Mouse (Mus musculus) liver, embryonic 12.5 days (tissue): ENCODE measurements around the gene Tgif2. TPM values are rescaled to one million over a fixed set of nuclear protein-coding genes. Genes with fewer than 3 reads are reported as not detected.
"Not testable (repeated sequence)": the region's sequence is repeated elsewhere in the genome, so short reads cannot be mapped to it uniquely, and the experiment has no call there.

Experiments used
- ATAC-seq: fragments of 200-750 bp; cut with Nextera tagmentation; 2 replicates; pipeline ENCODE4 v1.8.0; 2017; ENCODE audit warnings: moderate number of reproducible peaks, mild to moderate bottlenecking, moderate library complexity
- H3K27ac ChIP-seq: fragments of 300-500 bp; sonication (generic); 2 replicates; pipeline ENCODE4 v1.5.1; 2016; ENCODE audit warnings: mild to moderate bottlenecking
- H3K27me3 ChIP-seq: fragments of 300-500 bp; sonication (generic); replicated peaks from 2 replicates; pipeline ENCODE4 v1.6.1; 2016; ENCODE audit warnings: mild to moderate bottlenecking, moderate library complexity
- H3K36me3 ChIP-seq: fragments of 300-500 bp; sonication (generic); 2 replicates; pipeline ENCODE4 v1.6.1; 2016; ENCODE audit warnings: mild to moderate bottlenecking, moderate library complexity
- H3K4me1 ChIP-seq: fragments of 300-500 bp; sonication (generic); 2 replicates; pipeline ENCODE4 v1.6.1; 2016
- H3K4me2 ChIP-seq: fragments of 300-500 bp; sonication (generic); 2 replicates; pipeline ENCODE4 v1.6.1; 2016; ENCODE audit warnings: mild to moderate bottlenecking, moderate library complexity
- H3K4me3 ChIP-seq: fragments of 300-500 bp; sonication (generic); 2 replicates; pipeline ENCODE4 v1.5.1; 2016; ENCODE audit warnings: mild to moderate bottlenecking, moderate library complexity
- H3K9ac ChIP-seq: fragments of 300-500 bp; sonication (generic); 2 replicates; pipeline ENCODE4 v1.6.1; 2016; ENCODE audit warnings: mild to moderate bottlenecking, moderate library complexity
- H3K9me3 ChIP-seq: fragments of 300-500 bp; sonication (generic); replicated peaks from 2 replicates; pipeline ENCODE4 v1.6.1; 2016; ENCODE audit warnings: mild to moderate bottlenecking, moderate library complexity
- WGBS: fragments of 180-500 bp; shearing (Covaris S2); methylation state at CpG from one replicate; pipeline ENCODE4 v1.1.7; 2016; ENCODE audit not compliant: insufficient replicate concordance; 5-methylcytosine and 5-hydroxymethylcytosine counted together
- polyA plus RNA-seq: library from polyadenylated mRNA; unstranded; fragments of >200 nt; fragmentation: Nextera tagmentation; extraction: Ambion mirVana; gene quantifications from 2 replicates; pipeline ENCODE4 v1.2.1, GENCODE M21; 2016

The Tgif2 gene
- polyA plus RNA-seq, 1 experiment from 2014 or later = 16.2 TPM

GRCm38 (mm10) chr2:156884396-156885211, 44.8 kb downstream of the Tgif2 start:
- no peak overlapping the region for H3K4me3 ChIP-seq
- H3K9ac ChIP-seq = peak overlapping the region; percentile 49
- ATAC-seq = peak; percentile 41; the same call in 1 of the 2 replicates
- H3K27ac ChIP-seq = peak overlapping the region; percentile 89
- peak overlapping the region; percentile 47 for H3K4me2 ChIP-seq
- H3K36me3 ChIP-seq = no peaks in the 10 kb centered on the region
- H3K27me3 ChIP-seq = no peaks in the 10 kb centered on the region
- WGBS = 52% methylated on average over 10 of the region's 10 CpGs
- no peaks in the 10 kb centered on the region for H3K9me3 ChIP-seq
- peaks cover 84% of the 10 kb centered on the region for H3K4me1 ChIP-seq

GRCm38 (mm10) chr2:156885666-156886065, 45.9 kb downstream of the Tgif2 start:
- Histone ChIP-seq H3K4me1 (peaks cover 74% of the 10 kb centered on the region), H3K4me2 (0 out of 2 replicates have a peak overlapping the region, but pooled peaks have one; percentile 12), H3K9ac (0 out of 2 replicates have a peak overlapping the region, but pooled peaks have one; percentile 49), H3K27ac (peak overlapping the region; percentile 89)
- not testable (repeated sequence) for H3K36me3 ChIP-seq, H3K9me3 ChIP-seq, ATAC-seq, H3K27me3 ChIP-seq, H3K4me3 ChIP-seq
- WGBS = 49% methylated on average over 2 of the region's 2 CpGs

GRCm38 (mm10) chr2:156886084-156886631, 46.4 kb downstream of the Tgif2 start:
- H3K4me3 ChIP-seq = 0 out of 2 replicates have a peak overlapping the region, but pooled peaks have one; percentile 4
- H3K27ac ChIP-seq = peak overlapping the region; percentile 33; the same call in 1 of the 2 replicates
- no peak overlapping the region for H3K9ac ChIP-seq
- WGBS = 42% methylated on average over 10 of the region's 10 CpGs
- no peak for ATAC-seq
- no peaks in the 10 kb centered on the region for H3K9me3 ChIP-seq
- H3K36me3 ChIP-seq = no peaks in the 10 kb centered on the region
- peak overlapping the region; percentile 12; the same call in 1 of the 2 replicates for H3K4me2 ChIP-seq
- peaks cover 69% of the 10 kb centered on the region for H3K4me1 ChIP-seq
- H3K27me3 ChIP-seq = no peaks in the 10 kb centered on the region

- no peak for ATAC-seq
- 22% methylated on average over 6 of the region's 6 CpGs for WGBS
- H3K9ac ChIP-seq = no peak within 1 kb of the TSS
- H3K4me3 ChIP-seq = 0 out of 2 replicates have a peak within 1 kb of the TSS, but pooled peaks have one; percentile 4
- peaks cover 60% of the 10 kb centered on the region for H3K4me1 ChIP-seq
- H3K27ac ChIP-seq = peak within 1 kb of the TSS; percentile 33; the same call in 1 of the 2 replicates
- no peaks in the 10 kb centered on the region for H3K9me3 ChIP-seq
- peak within 1 kb of the TSS; percentile 12; the same call in 1 of the 2 replicates for H3K4me2 ChIP-seq
- H3K36me3 ChIP-seq = no peaks in the 10 kb centered on the region
- H3K27me3 ChIP-seq = no peaks in the 10 kb centered on the region
Measured at GRCm38 (mm10) chr2:156887017-156887416, 47.2 kb downstream of the Tgif2 start, which contains the start of gene Sla2. Gene Sla2, minus strand, starts transcription at chr2:156887192.

GRCm38 (mm10) chr2:156888490-156888889, 48.7 kb downstream of the Tgif2 start:
- H3K4me3 ChIP-seq = no peak overlapping the region
- H3K4me1 ChIP-seq = peaks cover 46% of the 10 kb centered on the region
- ATAC-seq = no peak
- no peak overlapping the region for H3K9ac ChIP-seq
- H3K9me3 ChIP-seq = no peaks in the 10 kb centered on the region
- no peaks in the 10 kb centered on the region for H3K36me3 ChIP-seq
- H3K27ac ChIP-seq = no peak overlapping the region
- H3K27me3 ChIP-seq = no peaks in the 10 kb centered on the region
- H3K4me2 ChIP-seq = no peak overlapping the region
- 62% methylated on average over 3 of the region's 3 CpGs for WGBS

- H3K27me3 ChIP-seq = no peaks in the 10 kb centered on the region
- no peak for ATAC-seq
- no peaks in the 10 kb centered on the region for H3K9me3 ChIP-seq
- H3K4me2 ChIP-seq = no peak overlapping the region
- H3K4me1 ChIP-seq = peaks cover 32% of the 10 kb centered on the region
- no peak overlapping the region for H3K9ac ChIP-seq
- H3K27ac ChIP-seq = no peak overlapping the region
- H3K4me3 ChIP-seq = no peak overlapping the region
- no peaks in the 10 kb centered on the region for H3K36me3 ChIP-seq
- 59% methylated on average over 3 of the region's 3 CpGs for WGBS
Measured at GRCm38 (mm10) chr2:156892240-156892639, 52.4 kb downstream of the Tgif2 start.

- Histone ChIP-seq H3K27me3 (no peaks in the 10 kb centered on the region), H3K4me2 (no peak overlapping the region), H3K36me3 (no peaks in the 10 kb centered on the region), H3K9me3 (no peaks in the 10 kb centered on the region), H3K4me1 (peaks cover 33% of the 10 kb centered on the region), H3K4me3 (no peak overlapping the region), H3K27ac (no peak overlapping the region), H3K9ac (no peak overlapping the region)
- 79% methylated on average over 6 of the region's 6 CpGs for WGBS
- no peak for ATAC-seq
Measured at GRCm38 (mm10) chr2:156892821-156893220, 53.0 kb downstream of the Tgif2 start.

GRCm38 (mm10) chr2:156894496-156895265, 54.9 kb downstream of the Tgif2 start:
- WGBS = 58% methylated on average over 15 of the region's 15 CpGs
- no peak overlapping the region for H3K4me2 ChIP-seq

GRCm38 (mm10) chr2:156896384-156896914, 56.6 kb downstream of the Tgif2 start:
- Histone ChIP-seq H3K4me2 (no peak overlapping the region), H3K9ac (no peak overlapping the region), H3K4me3 (no peak overlapping the region), H3K36me3 (no peaks in the 10 kb centered on the region), H3K4me1 (peaks cover 47% of the 10 kb centered on the region), H3K9me3 (no peaks in the 10 kb centered on the region), H3K27me3 (no peaks in the 10 kb centered on the region), H3K27ac (no peak overlapping the region)
- 62% methylated on average over 9 of the region's 9 CpGs for WGBS
- ATAC-seq = no peak

More at GRCm38 (mm10) chr2:156894496-156895265, 54.9 kb downstream of the Tgif2 start:
- Histone ChIP-seq H3K4me1 (peaks cover 47% of the 10 kb centered on the region), H3K27me3 (no peaks in the 10 kb centered on the region), H3K27ac (no peak overlapping the region), H3K36me3 (no peaks in the 10 kb centered on the region), H3K9me3 (no peaks in the 10 kb centered on the region), H3K9ac (no peak overlapping the region), H3K4me3 (no peak overlapping the region)
- ATAC-seq = 0 out of 2 replicates have a peak, but pooled peaks have one; percentile 46

GRCm38 (mm10) chr2:156897034-156897433, 57.2 kb downstream of the Tgif2 start:
- Histone ChIP-seq H3K4me1 (peaks cover 47% of the 10 kb centered on the region), H3K4me2 (no peak overlapping the region), H3K36me3 (no peaks in the 10 kb centered on the region), H3K9me3 (no peaks in the 10 kb centered on the region), H3K27ac (no peak overlapping the region), H3K9ac (no peak overlapping the region), H3K4me3 (no peak overlapping the region), H3K27me3 (no peaks in the 10 kb centered on the region)
- no peak for ATAC-seq
- 72% methylated on average over 9 of the region's 9 CpGs for WGBS

GRCm38 (mm10) chr2:156898374-156898773, 58.6 kb downstream of the Tgif2 start:
- peak overlapping the region; percentile 5; the same call in 1 of the 2 replicates for H3K9ac ChIP-seq

More at GRCm38 (mm10) chr2:156898374-156898773, 58.6 kb downstream of the Tgif2 start:
- Histone ChIP-seq H3K27ac (no peak overlapping the region), H3K4me1 (peaks cover 47% of the 10 kb centered on the region), H3K4me2 (peak overlapping the region; percentile 46), H3K4me3 (no peak overlapping the region), H3K36me3 (no peaks in the 10 kb centered on the region), H3K27me3 (no peaks in the 10 kb centered on the region), H3K9me3 (no peaks in the 10 kb centered on the region)
- 18% methylated on average over 4 of the region's 4 CpGs for WGBS
- peak; percentile 63; the same call in 1 of the 2 replicates for ATAC-seq
